Mouse (Mus musculus) C2C12 (cell line): ENCODE measurements around the gene Otogl.

ENCODE experiments used
- CEBPB ChIP-seq: IDR thresholded peaks from one replicate; pipeline ENCODE4 v1.6.1; 2011; ENCODE audit warnings: low read depth, mild to moderate bottlenecking, control low read depth, moderate library complexity
- CTCF ChIP-seq: IDR thresholded peaks from one replicate; pipeline ENCODE4 v1.5.1; 2011; ENCODE audit not compliant: control insufficient read depth, insufficient read depth, insufficient read length
- MYOG ChIP-seq: IDR thresholded peaks from one replicate; pipeline ENCODE4 v1.6.1; 2011; ENCODE audit not compliant: control insufficient read depth, insufficient read length; ENCODE audit errors: extremely low read depth
- USF1 ChIP-seq: IDR thresholded peaks from one replicate; pipeline ENCODE4 v1.6.1; 2011; ENCODE audit warnings: low read depth, mild to moderate bottlenecking, control low read depth, moderate library complexity

DNA sequence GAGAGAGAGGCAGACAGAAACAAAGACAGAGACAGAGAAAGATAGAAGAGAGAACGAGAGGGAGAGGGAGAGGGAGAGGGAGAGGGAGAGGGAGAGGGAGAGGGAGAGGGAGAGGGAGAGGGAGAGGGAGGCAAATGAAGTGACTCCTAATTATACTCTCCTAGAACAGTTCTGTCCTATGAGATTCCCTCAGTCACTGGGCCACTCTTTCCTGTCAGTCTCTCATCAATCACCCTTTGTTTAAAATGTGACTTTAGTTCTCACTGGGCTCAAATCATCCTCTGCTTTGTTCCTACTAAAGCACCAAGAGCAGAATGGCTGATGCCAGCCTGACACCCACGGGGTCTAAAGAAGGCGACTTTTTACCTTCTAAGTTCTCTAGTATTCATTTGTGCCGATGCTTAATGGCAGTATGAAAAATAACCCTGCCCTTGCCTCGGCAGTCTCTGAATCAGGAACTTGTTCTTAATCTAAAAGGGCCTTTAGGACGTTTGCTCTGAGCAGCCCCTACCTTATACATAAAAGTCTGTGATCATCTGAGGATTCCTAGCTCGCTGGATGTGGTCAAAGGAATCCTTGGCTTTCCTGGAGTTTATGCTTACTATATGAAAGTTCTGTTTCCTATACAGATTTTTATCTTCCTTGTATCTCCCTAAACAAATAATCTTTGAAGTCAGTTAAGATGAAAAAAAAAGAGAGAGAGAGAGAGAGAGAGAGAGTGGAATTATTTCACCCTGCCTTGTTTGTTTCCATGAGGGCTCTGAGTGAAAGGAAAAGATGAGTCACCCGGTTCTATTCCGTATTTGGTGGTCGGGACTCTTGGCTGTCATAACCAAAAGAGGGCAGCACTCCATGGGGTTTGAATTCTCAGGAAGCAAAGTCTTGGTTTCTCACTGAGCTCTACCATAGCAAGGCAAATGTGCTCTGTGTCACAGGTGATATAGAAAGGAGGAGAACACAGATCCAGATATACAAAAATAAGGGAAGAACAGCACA is 20.2 kb upstream of the Otogl start:
- no peak for TF ChIP-seq CTCF
- no peak for TF ChIP-seq MYOG
- TF ChIP-seq CEBPB, result no peak
- TF ChIP-seq USF1, result no peak
